In genomic region chr9:26998669-26999460, GRCm38 (mm10) we compare ENCODE assay signal across 8 mouse cellular contexts. TPM values are rescaled to one million over a fixed set of nuclear protein-coding genes. Genes with fewer than 3 reads are reported as not detected.
DNase-seq lines count a peak whose midpoint lies in the region; ATAC-seq and TF ChIP-seq lines count a peak whose summit lies in the region.

No protein-coding gene starts in this region.

- 3% methylated on average over 29 of the region's 29 CpGs for WGBS in limb, embryonic 13.5 days
- 2% methylated on average over 29 of the region's 29 CpGs for WGBS in stomach, embryonic 14.5 days

- no peaks in the 10 kb centered on the region for H3K9me3 ChIP-seq in CH12.LX (replicated peaks; ENCODE audit: low read length)
- no peaks in the 10 kb centered on the region for H3K9me3 ChIP-seq in limb, embryonic 13.5 days
- H3K9me3 ChIP-seq in stomach, embryonic 14.5 days (ENCODE audit: control insufficient read depth, low read depth, low read length) = no peaks in the 10 kb centered on the region

- H3K27me3 ChIP-seq in CH12.LX (replicated peaks) = no peaks in the 10 kb centered on the region
- H3K27me3 ChIP-seq in limb, embryonic 13.5 days = no peaks in the 10 kb centered on the region
- no peaks in the 10 kb centered on the region for H3K27me3 ChIP-seq in stomach, embryonic 14.5 days (ENCODE audit: control insufficient read depth, insufficient read depth, low read length)

- H3K79me2 ChIP-seq in CH12.LX (replicated peaks; ENCODE audit: control insufficient read depth, extremely low read depth, insufficient read depth, poor library complexity, severe bottlenecking) = peaks cover 32% of the 10 kb centered on the region

- ATAC-seq in erythroid progenitor cell, adult 5-6 weeks (replicated peaks; ENCODE audit: low FRiP score, poor library complexity, severe bottlenecking) = 0 out of 2 replicates have a peak, but pooled peaks have one; percentile 2
- ATAC-seq in limb, embryonic 13.5 days (ENCODE audit: low FRiP score, low read depth) = peak; percentile 65
- ATAC-seq in stomach, embryonic 14.5 days (ENCODE audit: insufficient number of reproducible peaks, insufficient read depth, low FRiP score, low read depth) = peak; percentile 30; the same call in 1 of the 2 replicates

- peak; percentile 33 for DNase-seq in heart, adult 8-10 months (ENCODE audit: low spot score)
- no peak for DNase-seq in heart, adult 11 months
- DNase-seq in CH12.LX (ENCODE audit: extremely low read depth) = no peak
- no peak for DNase-seq in thymus, postnatal 10 days (ENCODE audit: low spot score in 2 of 2)
- DNase-seq in layer of hippocampus, adult 9-11 months = no peak

- TF ChIP-seq POLR2A in CH12.LX (IDR thresholded peaks at IDR 0.05; ENCODE audit: low read depth, low read length) = no peak

- H3K9ac ChIP-seq in CH12.LX (ENCODE audit: insufficient read depth, low read depth) = peak overlapping the region; percentile 77
- peak overlapping the region; percentile 91 for H3K9ac ChIP-seq in limb, embryonic 13.5 days
- H3K9ac ChIP-seq in stomach, embryonic 14.5 days (replicated peaks; ENCODE audit: low read depth, low read length) = peak overlapping the region; percentile 71

- no peak for TF ChIP-seq EP300 in CH12.LX (IDR thresholded peaks at IDR 0.05; ENCODE audit: low read length)

- H3K36me3 ChIP-seq in CH12.LX (replicated peaks in 1 of 2; ENCODE audit: control insufficient read depth in 1 of 2, insufficient read depth in 1 of 2, low read length in 1 of 2) = peaks cover 14 to 26% of the 10 kb centered on the region in 2 experiments
- peaks cover 13% of the 10 kb centered on the region for H3K36me3 ChIP-seq in limb, embryonic 13.5 days
- peaks cover 6% of the 10 kb centered on the region for H3K36me3 ChIP-seq in stomach, embryonic 14.5 days (ENCODE audit: control insufficient read depth, insufficient read depth, low read length)

- in situ Hi-C loops in CH12.LX (cut with MboI; ENCODE audit: low pct_ligation_motif_present, low pct_unique_long_range_greater_than_20kb, low sequenced_read_pairs) = no loop called here

- dilution Hi-C loops in CH12.LX (cut with MboI; ENCODE audit: extremely low pct_ligation_motif_present, extremely low pct_unique_long_range_greater_than_20kb, low sequenced_read_pairs) = no loop called here

- TF ChIP-seq CTCF in CH12.LX (conservative IDR thresholded peaks at IDR 0.05 in 1 of 2, IDR thresholded peaks at IDR 0.05 in 1 of 2; ENCODE audit: low read depth in 2 of 2, low read length in 2 of 2) = no peak

- peak overlapping the region; percentile 73 to 98 (median 80) for H3K4me3 ChIP-seq in CH12.LX (replicated peaks in 1 of 3; ENCODE audit: low read depth in 2 of 3, low read length in 2 of 3, poor library complexity in 1 of 3)
- peak overlapping the region; percentile 76 for H3K4me3 ChIP-seq in limb, embryonic 13.5 days
- peak overlapping the region; percentile 72 for H3K4me3 ChIP-seq in stomach, embryonic 14.5 days (ENCODE audit: low read depth, low read length)

- TF ChIP-seq RAD21 in CH12.LX (IDR thresholded peaks at IDR 0.05; ENCODE audit: low read depth, low read length) = no peak

- H3K4me2 ChIP-seq in CH12.LX (ENCODE audit: insufficient read depth, low read depth, poor library complexity, severe bottlenecking) = peak overlapping the region; percentile 19
- H3K4me2 ChIP-seq in limb, embryonic 13.5 days (replicated peaks) = peak overlapping the region; percentile 81
- peak overlapping the region; percentile 69 for H3K4me2 ChIP-seq in stomach, embryonic 14.5 days (replicated peaks; ENCODE audit: low read depth, low read length)

- peaks cover 6 to 34% of the 10 kb centered on the region in 2 experiments; a peak in 2 of 4 replicates for H3K4me1 ChIP-seq in CH12.LX (ENCODE audit: control insufficient read depth in 1 of 2, insufficient read depth in 2 of 2)
- H3K4me1 ChIP-seq in limb, embryonic 13.5 days = peaks cover 19% of the 10 kb centered on the region
- H3K4me1 ChIP-seq in stomach, embryonic 14.5 days (ENCODE audit: control insufficient read depth, insufficient read depth, low read length) = peaks cover 17% of the 10 kb centered on the region; the same call in 1 of the 2 replicates

- peak overlapping the region; percentile 17; the same call in 1 of the 2 replicates for H3K27ac ChIP-seq in CH12.LX (ENCODE audit: insufficient read depth, low read depth)
- H3K27ac ChIP-seq in limb, embryonic 13.5 days = peak overlapping the region; percentile 76
- H3K27ac ChIP-seq in stomach, embryonic 14.5 days (ENCODE audit: low read length) = peak overlapping the region; percentile 59; the same call in 1 of the 2 replicates

TF ChIP-seq in CH12.LX, 34 proteins besides CTCF, POLR2A, EP300 and RAD21:
- TF ChIP-seq SIN3A (IDR thresholded peaks at IDR 0.05; ENCODE audit: low read length) (no peak; the same call in 1 of the 2 replicates), MEF2A (IDR thresholded peaks at IDR 0.05; ENCODE audit: borderline replicate concordance, low read depth, low read length) (0 out of 2 replicates have a peak, but pooled peaks have one; percentile 2), CHD1 (IDR thresholded peaks at IDR 0.05; ENCODE audit: low read depth, low read length) (peak; percentile 19; the same call in 1 of the 2 replicates), ETS1 (conservative IDR thresholded peaks at IDR 0.05; ENCODE audit: low read depth, low read length) (no peak), NRF1 (IDR thresholded peaks at IDR 0.05; ENCODE audit: low read depth, low read length) (peak; percentile 6; the same call in 1 of the 2 replicates), JUN (IDR thresholded peaks at IDR 0.05; ENCODE audit: insufficient read depth, low read depth, low read length) (no peak), IRF4 (IDR thresholded peaks at IDR 0.05; ENCODE audit: low read depth, low read length) (no peak; the same call in 1 of the 2 replicates)

RNA-seq across cellular contexts. Expression of gene Acad8, which starts 0.5 kb away (rescaled TPM):
- 10 to 100 TPM; 55.4 to 70.1 (median 62.1) TPM for total RNA-seq in heart, adult 8-10 months (2022)
- total RNA-seq in CH12.LX (2012; rRNA removed) (22.8 and 24.7 TPM in 2 replicates), CH12.LX (2014; rRNA removed) (21.7 and 26.7 TPM in 2 replicates)
- polyA plus RNA-seq in CH12.LX (2012; ENCODE audit: insufficient read length, low read depth) = 13.7 and 18.8 TPM in 2 replicates
- 1.1 TPM in 1 of 2 replicates, not detected in the other for total RNA-seq in erythroid progenitor cell, adult 5-6 weeks (2015; ENCODE audit: low replicate concordance)
- 1.9 and 4.8 TPM in 2 replicates for total RNA-seq in erythroid progenitor cell, adult 5-6 weeks (2017; ENCODE audit: low replicate concordance)
- polyA plus RNA-seq in limb, embryonic 13.5 days (2015; fragmentation: Nextera tagmentation; extraction: Ambion mirVana) = 53.4 and 58.5 TPM in 2 replicates
- 47.4 and 47.9 TPM in 2 replicates for polyA plus RNA-seq in stomach, embryonic 14.5 days (2014; fragmentation: Nextera tagmentation; extraction: Ambion mirVana)

RNA-seq across cellular contexts. Expression of gene Thyn1, which starts 0.6 kb away (rescaled TPM):
- 10 to 100 TPM; 24.8 to 30.0 (median 25.8) TPM for total RNA-seq in heart, adult 8-10 months (2022)
- total RNA-seq in CH12.LX (2012; rRNA removed) (150 and 176 TPM in 2 replicates), CH12.LX (2014; rRNA removed) (203 and 230 TPM in 2 replicates)
- polyA plus RNA-seq in CH12.LX (2012; ENCODE audit: insufficient read length, low read depth) = 141 and 151 TPM in 2 replicates
- 4.6 and 9.7 TPM in 2 replicates for total RNA-seq in erythroid progenitor cell, adult 5-6 weeks (2015; ENCODE audit: low replicate concordance)
- total RNA-seq in erythroid progenitor cell, adult 5-6 weeks (2017; ENCODE audit: low replicate concordance) = 3.6 and 10.3 TPM in 2 replicates
- 148 and 153 TPM in 2 replicates for polyA plus RNA-seq in limb, embryonic 13.5 days (2015; fragmentation: Nextera tagmentation; extraction: Ambion mirVana)
- polyA plus RNA-seq in stomach, embryonic 14.5 days (2014; fragmentation: Nextera tagmentation; extraction: Ambion mirVana) = 149 and 156 TPM in 2 replicates

RNA-seq across cellular contexts. Expression of gene Vps26b, which starts 31.0 kb away (rescaled TPM):
- 10 to 100 TPM; 28.6 to 31.8 (median 30.4) TPM for total RNA-seq in heart, adult 8-10 months (2022)
- 30.5 and 33.8 TPM in 2 replicates for total RNA-seq in CH12.LX (2012; rRNA removed)
- total RNA-seq in CH12.LX (2014; rRNA removed) = 21.0 and 22.3 TPM in 2 replicates
- 16.6 and 17.7 TPM in 2 replicates for polyA plus RNA-seq in CH12.LX (2012; ENCODE audit: insufficient read length, low read depth)
- 10.1 and 15.1 TPM in 2 replicates for total RNA-seq in erythroid progenitor cell, adult 5-6 weeks (2015; ENCODE audit: low replicate concordance)
- total RNA-seq in erythroid progenitor cell, adult 5-6 weeks (2017; ENCODE audit: low replicate concordance) = 10.0 and 14.7 TPM in 2 replicates
- 37.7 and 39.8 TPM in 2 replicates for polyA plus RNA-seq in limb, embryonic 13.5 days (2015; fragmentation: Nextera tagmentation; extraction: Ambion mirVana)
- polyA plus RNA-seq in stomach, embryonic 14.5 days (2014; fragmentation: Nextera tagmentation; extraction: Ambion mirVana) = 36.8 TPM in 2 replicates

RNA-seq across cellular contexts. Expression of gene Ncapd3, which starts 31.1 kb away (rescaled TPM):
- 10 to 100 TPM in 3 of 4 experiments, 1 to 10 TPM in 1; 9.1 to 10.6 (median 10.3) TPM for total RNA-seq in heart, adult 8-10 months (2022)
- 32.2 and 33.7 TPM in 2 replicates for total RNA-seq in CH12.LX (2012; rRNA removed)
- 38.2 and 39.2 TPM in 2 replicates for total RNA-seq in CH12.LX (2014; rRNA removed)
- polyA plus RNA-seq in CH12.LX (2012; ENCODE audit: insufficient read length, low read depth) = 23.5 and 29.9 TPM in 2 replicates
- 406 and 456 TPM in 2 replicates for total RNA-seq in erythroid progenitor cell, adult 5-6 weeks (2015; ENCODE audit: low replicate concordance)
- 245 and 279 TPM in 2 replicates for total RNA-seq in erythroid progenitor cell, adult 5-6 weeks (2017; ENCODE audit: low replicate concordance)
- 24.0 and 25.8 TPM in 2 replicates for polyA plus RNA-seq in limb, embryonic 13.5 days (2015; fragmentation: Nextera tagmentation; extraction: Ambion mirVana)
- 33.1 and 33.7 TPM in 2 replicates for polyA plus RNA-seq in stomach, embryonic 14.5 days (2014; fragmentation: Nextera tagmentation; extraction: Ambion mirVana)

Comparison
In these comparisons a context has a peak if more than half of its experiments do, and no peak if none do; other contexts are left out.
1. H3K27ac ChIP-seq: peak in every context shown above with its lines; median percentile 76 in limb, embryonic 13.5 days; 59 in stomach, embryonic 14.5 days; 17 in CH12.LX.
2. H3K4me2 ChIP-seq: peak in every context shown above with its lines; median percentile 81 in limb, embryonic 13.5 days; 69 in stomach, embryonic 14.5 days; 19 in CH12.LX.
3. ATAC-seq: peak in every context shown above with its lines; median percentile 65 in limb, embryonic 13.5 days; 30 in stomach, embryonic 14.5 days; 2 in erythroid progenitor cell, adult 5-6 weeks.
4. RNA of gene Thyn1, which starts 0.6 kb away (total RNA-seq): 150 to 230 TPM in CH12.LX; 24.8 to 30.0 TPM in heart, adult 8-10 months and 3.6 to 10.3 TPM in erythroid progenitor cell, adult 5-6 weeks; every median in the first group is over 4 times any median in the second.
5. Peak in every context shown above with its lines, with median percentiles within 50 percentile points of each other: H3K4me3 ChIP-seq and H3K9ac ChIP-seq.